Mouse (Mus musculus) gastrocnemius, postnatal 25 days (tissue): ENCODE measurements around the gene Mid1. TPM values are rescaled to one million over a fixed set of nuclear protein-coding genes. Genes with fewer than 3 reads are reported as not detected.
"Not testable (repeated sequence)": the region's sequence is repeated elsewhere in the genome, so short reads cannot be mapped to it uniquely, and the experiment has no call there.

ENCODE experiments used
- DNase-seq: peaks from one replicate; pipeline ENCODE4 v3.0.0; 2022
- total RNA-seq, 2 experiments: library from RNA; stranded (reverse); gene quantifications; 1 replicate in 1 of 2; 2 replicates in 1 of 2; pipeline ENCODE4 v1.2.3; 2021

Gene Mid1
- total RNA-seq, 2 experiments from 2014 or later: 3.1 to 6.7 TPM

GRCm38 (mm10) chrX:169883536-169884272 is 198.7 kb downstream of the Mid1 start:
- no peak for DNase-seq

GRCm38 (mm10) chrX:169890541-169890940 is 205.5 kb downstream of the Mid1 start:
- no peak for DNase-seq

GRCm38 (mm10) chrX:169892100-169892499 is 207.1 kb downstream of the Mid1 start:
- DNase-seq: no peak

GRCm38 (mm10) chrX:169892631-169893030 is 207.6 kb downstream of the Mid1 start:
- DNase-seq: no peak

GRCm38 (mm10) chrX:169899227-169899950 is 214.4 kb downstream of the Mid1 start:
- no peak for DNase-seq

GRCm38 (mm10) chrX:169902860-169903259 is 217.9 kb downstream of the Mid1 start:
- DNase-seq: no peak

- DNase-seq: no peak
These were observed 218.7 kb downstream of the Mid1 start for GRCm38 (mm10) chrX:169903656-169904055.

- DNase-seq: no peak
These were observed 221.1 kb downstream of the Mid1 start for GRCm38 (mm10) chrX:169906054-169906508.

GRCm38 (mm10) chrX:169909898-169910297 is 224.9 kb downstream of the Mid1 start:
- no peak for DNase-seq

GRCm38 (mm10) chrX:169915738-169916137 is 230.7 kb downstream of the Mid1 start:
- peak; percentile 12 for DNase-seq

GRCm38 (mm10) chrX:169922541-169922940 is 237.5 kb downstream of the Mid1 start:
- DNase-seq: no peak

- no peak for DNase-seq
These were observed 238.4 kb downstream of the Mid1 start for GRCm38 (mm10) chrX:169923417-169923816.

- DNase-seq: no peak
These were observed 240.6 kb downstream of the Mid1 start for GRCm38 (mm10) chrX:169925600-169925999.

- DNase-seq: no peak
These were observed 242.3 kb downstream of the Mid1 start for GRCm38 (mm10) chrX:169927110-169927817.

GRCm38 (mm10) chrX:169930868-169931267 is 245.9 kb downstream of the Mid1 start:
- no peak for DNase-seq

GRCm38 (mm10) chrX:169933228-169933627 is 248.2 kb downstream of the Mid1 start:
- DNase-seq: no peak

GRCm38 (mm10) chrX:169937119-169937719 is 252.2 kb downstream of the Mid1 start:
- no peak for DNase-seq

- DNase-seq: no peak
These were observed 255.5 kb downstream of the Mid1 start for GRCm38 (mm10) chrX:169940531-169940930.

- DNase-seq: no peak
These were observed 265.6 kb downstream of the Mid1 start for GRCm38 (mm10) chrX:169950596-169950995.

- DNase-seq: no peak
These were observed 284.3 kb downstream of the Mid1 start for GRCm38 (mm10) chrX:169969337-169969736.

GRCm38 (mm10) chrX:169969765-169970164 is 284.8 kb downstream of the Mid1 start:
- not testable (repeated sequence) for DNase-seq

GRCm38 (mm10) chrX:169970546-169970945 is 285.5 kb downstream of the Mid1 start:
- DNase-seq: not testable (repeated sequence)
